Mouse (Mus musculus) C3H10T1/2 (cell line): ENCODE results near the gene Ctnna3. TPM values are rescaled to one million over a fixed set of nuclear protein-coding genes. Genes with fewer than 3 reads are reported as not detected.

Experiments used
- polyA plus RNA-seq, 2 experiments: library from polyadenylated mRNA; unstranded; fragments of >200 nt; fragmentation: generic; extraction: Trizol; gene quantifications; one replicate each; pipeline ENCODE4 v1.2.1; 2012; ENCODE audit warnings: missing spikeins in 2 of 2

Gene Ctnna3
- under 1 TPM in 1 of 2 experiments, not detected in 1; 0.05 TPM for polyA plus RNA-seq

DNA sequence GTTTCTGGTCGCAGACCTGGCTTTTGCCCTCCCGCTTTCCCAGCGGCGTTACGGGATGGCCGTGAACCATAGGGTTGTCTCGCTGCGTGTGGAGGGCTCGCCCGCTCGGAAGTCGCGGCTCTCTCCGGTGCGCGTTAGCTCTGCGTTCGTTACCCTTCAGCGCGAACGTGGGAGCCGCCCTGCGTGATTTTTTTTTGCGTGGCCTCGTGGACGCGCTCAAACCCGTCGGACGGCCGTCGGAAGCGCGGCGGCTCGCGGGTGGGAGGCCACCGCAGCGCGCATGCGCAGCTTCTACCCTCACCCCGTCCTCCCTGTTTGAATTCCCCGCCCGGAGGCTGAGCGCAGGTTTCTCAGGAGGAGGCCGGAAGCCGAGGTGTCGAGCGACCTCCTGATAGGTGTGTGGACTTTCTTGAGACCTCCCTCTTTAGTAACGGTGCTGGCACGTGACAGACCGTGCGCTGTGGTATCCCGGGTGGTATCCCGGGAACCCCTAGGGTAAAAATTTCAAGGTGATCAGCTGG lies at the start of gene Ctnna3:
Ctnna3 (plus strand) TSS at position 314 of the 521 bp plus-strand sequence.

DNA sequence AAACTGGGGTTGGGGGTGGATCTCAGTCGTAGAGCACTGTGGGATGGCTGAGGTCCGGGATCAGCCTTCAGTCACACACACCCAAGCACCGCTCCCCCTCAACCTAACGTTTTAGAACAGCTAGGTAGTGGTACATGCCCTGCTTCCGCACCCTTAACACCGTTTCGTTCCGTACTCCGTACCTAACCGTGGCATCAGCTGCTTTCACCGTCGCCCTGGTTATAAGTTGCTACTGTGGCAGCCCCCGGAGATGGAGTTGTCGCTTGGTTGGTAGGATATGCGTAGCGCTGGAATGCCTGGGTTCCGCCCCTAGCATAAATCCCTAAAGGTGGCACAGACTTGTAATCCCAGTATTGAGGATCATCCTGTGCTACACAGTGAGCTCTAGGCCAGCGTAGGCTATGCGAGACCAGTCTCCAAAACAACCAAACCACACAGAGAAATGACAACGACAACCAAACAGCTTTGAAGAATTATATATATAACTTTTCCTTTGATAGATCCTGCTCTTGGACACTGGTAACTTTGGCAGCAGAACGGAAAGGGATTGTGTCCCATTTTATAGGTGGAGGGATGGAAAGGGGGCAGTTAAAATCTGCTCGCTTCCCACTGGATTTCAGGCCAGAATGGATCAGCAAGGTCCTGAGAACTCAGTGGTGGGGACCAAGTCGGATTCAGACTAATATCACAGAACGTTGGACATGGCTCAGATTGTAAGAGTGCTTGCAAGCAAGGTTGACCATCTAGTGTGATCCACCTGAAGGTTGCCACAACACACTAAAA lies 48.2 kb upstream of the Ctnna3 start, which contains the start of gene Sirt1:
Sirt1 (minus strand) TSS at position 207 of the 783 bp plus-strand sequence.

DNA sequence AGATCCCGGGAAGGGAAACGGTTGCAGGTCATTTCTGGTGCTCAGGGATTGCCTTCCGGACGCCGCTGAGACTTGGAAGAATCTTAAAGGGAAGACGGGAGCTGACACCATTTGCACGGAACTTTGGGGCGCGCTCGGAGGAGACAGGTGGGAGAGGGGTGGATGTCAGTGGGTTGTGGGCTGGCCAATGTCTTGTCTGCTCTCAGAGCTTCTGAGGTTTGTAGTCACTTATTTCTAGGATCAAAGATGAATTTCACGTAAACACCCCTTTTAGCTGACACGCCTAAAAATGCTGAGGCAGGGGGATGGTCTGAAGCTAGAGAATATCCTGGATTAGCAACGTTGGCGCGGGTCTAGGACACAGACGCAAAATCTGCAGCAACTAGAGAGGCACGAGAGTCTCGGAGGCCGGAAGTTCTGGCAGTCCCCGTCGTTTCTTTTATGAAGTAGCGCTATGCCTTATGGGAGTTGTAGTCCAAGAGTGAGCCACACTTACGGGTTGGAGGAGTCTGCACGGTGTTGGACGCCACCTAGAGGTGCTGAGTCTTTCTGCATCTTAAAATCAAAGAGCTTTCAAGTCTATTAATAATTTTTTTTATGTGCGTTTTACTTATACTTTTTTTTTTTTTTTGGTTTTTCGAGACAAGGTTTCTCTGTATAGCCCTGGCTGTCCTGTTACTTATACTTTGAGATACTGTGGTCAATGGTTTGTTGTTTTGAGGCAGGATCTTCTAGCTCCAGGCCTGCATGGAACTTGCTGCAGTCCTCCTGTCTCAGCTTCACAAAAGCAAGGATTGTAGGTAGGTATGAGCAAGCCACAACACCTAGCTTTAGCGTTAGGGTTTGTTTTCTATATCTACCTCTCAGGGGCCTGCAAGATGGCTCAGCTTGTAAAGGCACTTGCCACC lies 47.3 kb upstream of the Ctnna3 start, which contains the start of gene Dnajc12:
Dnajc12 (plus strand) TSS at position 72 of the 908 bp plus-strand sequence.

DNA sequence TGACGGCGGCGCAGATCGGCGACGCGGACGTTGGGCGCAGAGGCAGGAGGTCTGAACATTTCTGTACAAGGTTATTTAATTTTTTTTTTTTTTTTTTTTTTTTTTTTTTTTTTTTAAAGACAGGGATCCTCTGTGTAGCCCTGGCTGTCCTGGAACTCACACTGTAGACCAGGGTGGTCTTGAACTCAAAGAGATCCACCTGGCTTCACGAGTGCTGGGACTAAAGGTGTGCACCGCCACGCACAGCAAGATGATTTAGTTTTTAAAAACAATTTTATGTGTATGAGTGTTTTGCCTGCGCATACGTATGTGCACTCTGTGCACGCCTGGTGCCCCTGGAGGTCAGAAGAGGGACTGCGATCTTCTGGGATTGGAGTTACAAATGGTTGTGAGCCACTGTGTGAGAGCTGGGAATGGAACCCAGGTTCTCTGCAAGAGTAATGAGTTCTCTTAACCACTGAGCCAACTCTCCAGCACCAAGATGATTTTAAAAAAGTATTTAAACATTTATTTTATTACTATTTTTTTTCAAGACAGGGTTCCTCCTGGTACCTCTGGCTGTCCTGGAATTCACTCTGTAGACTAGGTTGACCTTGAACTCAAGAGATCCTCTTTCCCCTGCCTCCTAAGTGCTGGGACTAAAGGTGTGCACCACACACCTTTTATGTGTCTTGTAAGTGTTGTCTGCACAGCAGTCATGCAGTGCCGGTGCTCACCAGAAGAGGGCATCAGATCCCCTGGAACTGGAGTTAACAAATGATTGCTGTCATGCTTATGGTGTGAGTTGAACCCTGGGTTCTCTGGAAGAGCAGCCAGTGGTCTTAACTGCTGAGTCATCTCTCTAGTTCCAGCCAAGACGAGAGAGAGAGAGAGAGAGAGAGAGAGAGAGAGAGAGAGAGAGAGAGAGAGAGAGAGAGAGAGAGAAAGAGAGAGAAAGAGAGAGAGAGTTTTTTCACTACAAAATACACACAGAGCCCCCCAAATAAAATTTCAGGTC lies 7.9 kb upstream of the Ctnna3 start, which contains the start of gene Gm7075:
Gm7075 (minus strand) TSS at position 51 of the 997 bp plus-strand sequence.

DNA sequence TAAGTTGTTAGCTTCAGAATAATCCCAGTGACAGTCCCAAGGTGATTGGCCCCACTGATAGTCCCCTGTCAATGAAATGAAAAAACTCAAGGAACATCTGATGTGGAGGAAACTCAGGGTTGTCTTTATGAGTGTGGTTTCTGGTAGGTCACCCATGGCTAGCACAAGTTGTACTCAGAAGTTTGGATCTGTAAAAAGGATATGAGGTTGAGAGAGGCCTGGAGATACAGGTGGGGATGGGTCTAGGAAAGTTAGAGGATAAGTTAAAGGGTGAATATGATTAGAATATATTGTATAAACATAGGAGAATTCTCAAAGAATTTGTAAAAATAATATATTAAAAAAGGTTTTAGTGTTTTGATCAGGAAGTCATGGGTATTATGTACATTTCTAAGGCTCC lies 497.4 kb downstream of the Ctnna3 start, which contains the start of gene Gm10118:
Gm10118 (minus strand) TSS at position 101 of the 400 bp plus-strand sequence.

DNA sequence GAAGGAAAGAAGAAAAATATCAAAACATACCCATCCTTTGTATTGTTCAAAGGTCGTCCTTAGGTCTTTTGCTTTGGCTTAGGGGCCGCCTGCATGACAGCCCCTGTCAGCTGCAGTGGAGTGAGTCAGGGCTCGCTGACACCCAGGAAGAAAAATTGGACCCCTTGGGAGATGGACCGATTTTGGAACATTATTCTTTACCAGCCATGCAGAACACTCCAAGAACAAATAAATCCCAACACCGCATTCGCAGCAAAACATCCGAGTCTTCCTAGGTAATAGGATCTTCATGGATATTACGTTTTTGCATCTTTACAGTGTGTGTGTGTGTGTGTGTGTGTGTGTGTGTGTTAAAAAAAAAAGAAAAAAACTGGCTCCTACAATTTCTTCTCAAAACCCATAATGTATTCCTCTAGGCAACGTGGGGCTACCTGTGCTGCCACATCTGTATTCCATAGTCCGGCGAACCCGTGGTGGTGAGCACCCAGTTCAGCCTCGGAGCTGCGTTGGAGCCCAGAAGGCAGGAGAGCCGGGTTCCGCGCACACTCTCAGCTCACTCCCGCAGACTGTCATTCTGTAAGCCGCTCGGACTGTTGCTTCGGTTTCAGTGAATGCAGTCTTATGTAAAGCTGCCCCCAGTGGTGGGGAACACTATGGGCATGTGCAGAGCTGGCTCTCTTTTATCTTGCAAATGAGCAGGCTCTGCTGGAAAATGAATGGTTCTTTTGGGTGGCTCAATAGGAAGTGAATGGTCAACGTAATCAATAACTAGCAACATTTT lies 660.0 kb downstream of the Ctnna3 start, which contains the start of gene Lrrtm3:
Lrrtm3 (minus strand) TSS at position 598 of the 781 bp plus-strand sequence.

Other genes with a start within 250 kb of the Ctnna3 start
- not detected for gene Mypn, start 226.1 kb upstream of the Ctnna3 start, polyA plus RNA-seq
- 1 to 10 TPM in 1 of 2 experiments, under 1 TPM in 1; 0.95 to 8.3 TPM for gene Herc4, start 186.3 kb upstream of the Ctnna3 start, polyA plus RNA-seq
- 1 to 10 TPM in 1 of 2 experiments, under 1 TPM in 1; 0.42 to 2.1 TPM for gene Sirt1, start 48.4 kb upstream of the Ctnna3 start, polyA plus RNA-seq
- gene Dnajc12, start 47.7 kb upstream of the Ctnna3 start, polyA plus RNA-seq, result 1 to 10 TPM in 1 of 2 experiments, under 1 TPM in 1; 0.78 to 4.3 TPM
- gene Gm7075, start 8.3 kb upstream of the Ctnna3 start, polyA plus RNA-seq, result not detected